Mouse (Mus musculus): ENCODE results near the gene Zcchc8.

DNA sequence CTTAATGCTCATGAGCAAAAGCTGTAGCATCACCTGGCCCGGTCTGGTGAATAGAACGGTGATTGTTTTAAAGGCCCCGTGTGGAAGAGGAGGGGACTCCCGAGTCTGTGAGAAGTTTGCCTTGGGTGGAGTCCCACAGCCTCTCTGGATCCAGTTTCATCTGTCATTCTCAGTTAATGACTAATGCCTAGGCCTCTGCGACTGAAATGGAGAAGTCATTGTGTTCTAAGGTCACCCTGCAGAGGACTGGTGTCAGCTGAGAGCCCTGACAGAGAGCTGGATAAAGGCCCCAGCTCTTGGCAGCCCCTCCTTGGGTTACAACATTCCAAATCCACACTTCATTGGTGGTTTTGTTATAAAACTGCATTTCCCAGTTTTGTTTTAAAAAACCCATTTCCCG, 26.4 kb downstream of the Zcchc8 start:
- no peak for TF ChIP-seq CTCF (IDR thresholded peaks at IDR 0.05; ENCODE audit: low read depth)
- TF ChIP-seq EP300 (optimal IDR thresholded peaks at IDR 0.05) = no peak

Measured in stomach, postnatal 0 days (tissue).